Mouse (Mus musculus): ENCODE measurements around the gene Ccdc177.

The Ccdc177 gene

GRCm38 (mm10) chr12:80736464-80737282, 23.8 kb downstream of the Ccdc177 start:
- peak in 1 of 2 experiments; percentile 31 for DNase-seq (ENCODE audit: low spot score in 2 of 2)

- no peak for DNase-seq (ENCODE audit: low spot score in 2 of 2)
These were observed 25.7 kb downstream of the Ccdc177 start for GRCm38 (mm10) chr12:80734526-80735470.

- DNase-seq (ENCODE audit: low spot score in 2 of 2), result peak in 1 of 2 experiments; percentile 30
These were observed 29.9 kb downstream of the Ccdc177 start for GRCm38 (mm10) chr12:80730567-80730966.

GRCm38 (mm10) chr12:80729758-80730530, 30.5 kb downstream of the Ccdc177 start:
- DNase-seq (ENCODE audit: low spot score in 2 of 2), result no peak

- DNase-seq (ENCODE audit: low spot score in 2 of 2), result no peak
These were observed 31.7 kb downstream of the Ccdc177 start for GRCm38 (mm10) chr12:80728814-80729213.

- DNase-seq (ENCODE audit: low spot score in 2 of 2), result no peak
These were observed 32.3 kb downstream of the Ccdc177 start for GRCm38 (mm10) chr12:80728207-80728606.

- DNase-seq (ENCODE audit: low spot score in 2 of 2), result peak; percentile 74 to 89
These were observed 35.5 kb downstream of the Ccdc177 start for GRCm38 (mm10) chr12:80724853-80725559.

- no peak for DNase-seq (ENCODE audit: low spot score in 2 of 2)
These were observed 39.0 kb downstream of the Ccdc177 start for GRCm38 (mm10) chr12:80721458-80721857.

- DNase-seq (ENCODE audit: low spot score in 2 of 2), result no peak
These were observed 40.0 kb downstream of the Ccdc177 start for GRCm38 (mm10) chr12:80720507-80720906.

- DNase-seq (ENCODE audit: low spot score in 2 of 2), result no peak
These were observed 41.3 kb downstream of the Ccdc177 start for GRCm38 (mm10) chr12:80719141-80719540.

- DNase-seq (ENCODE audit: low spot score in 2 of 2), result no peak
These were observed 44.6 kb downstream of the Ccdc177 start for GRCm38 (mm10) chr12:80715915-80716314.

GRCm38 (mm10) chr12:80706915-80707604, 53.4 kb downstream of the Ccdc177 start:
- no peak for DNase-seq (ENCODE audit: low spot score in 2 of 2)

GRCm38 (mm10) chr12:80706208-80706914, 54.1 kb downstream of the Ccdc177 start:
- no peak for DNase-seq (ENCODE audit: low spot score in 2 of 2)

Measured in spleen, postnatal 10 days (tissue).